Mouse (Mus musculus) embryonic facial prominence, embryonic 11.5 days (tissue): Measurements from ENCODE around the gene Cacna1d. TPM values are rescaled to one million over a fixed set of nuclear protein-coding genes. Genes with fewer than 3 reads are reported as not detected.

ENCODE experiments used
- ATAC-seq: fragments of 200-750 bp; cut with Nextera tagmentation; replicated peaks from 2 replicates; pipeline ENCODE4 v1.8.0; 2017; ENCODE audit warnings: low read depth; ENCODE audit not compliant: insufficient number of reproducible peaks, low FRiP score, low TSS enrichment
- DNase-seq: peaks from one replicate; pipeline ENCODE4 v3.0.0-alpha.2; 2015; ENCODE audit warnings: low spot score
- H3K27ac ChIP-seq: fragments of 300-500 bp; sonication (generic); replicated peaks from 2 replicates; pipeline ENCODE4 v1.5.1; 2014; ENCODE audit warnings: mild to moderate bottlenecking, low read depth, low read length, control low read depth
- H3K27me3 ChIP-seq: fragments of 300-500 bp; sonication (generic); 2 replicates; pipeline ENCODE4 v1.6.1; 2014; ENCODE audit warnings: mild to moderate bottlenecking, low read length, moderate library complexity, mixed read lengths; ENCODE audit not compliant: control insufficient read depth, insufficient read depth
- H3K36me3 ChIP-seq: fragments of 300-500 bp; sonication (generic); replicated peaks from 2 replicates; pipeline ENCODE4 v1.6.1; 2014; ENCODE audit warnings: low read depth, mild to moderate bottlenecking, low read length, moderate library complexity, mixed read lengths; ENCODE audit not compliant: control insufficient read depth, insufficient read depth
- H3K4me1 ChIP-seq: fragments of 300-500 bp; sonication (generic); 2 replicates; pipeline ENCODE4 v1.6.1; 2014; ENCODE audit warnings: low read length, mixed read lengths; ENCODE audit not compliant: control insufficient read depth, insufficient read depth
- H3K4me2 ChIP-seq: fragments of 300-500 bp; sonication (generic); 2 replicates; pipeline ENCODE4 v1.6.1; 2014; ENCODE audit warnings: low read depth, mild to moderate bottlenecking, control low read depth, low read length, moderate library complexity
- H3K4me3 ChIP-seq: fragments of 300-500 bp; sonication (generic); 2 replicates; pipeline ENCODE4 v1.5.1; 2014; ENCODE audit warnings: low read depth, low read length, control low read depth
- H3K9ac ChIP-seq: fragments of 300-500 bp; sonication (generic); replicated peaks from 2 replicates; pipeline ENCODE4 v1.6.1; 2014; ENCODE audit warnings: mild to moderate bottlenecking, control low read depth, low read length
- H3K9me3 ChIP-seq: fragments of 300-500 bp; sonication (generic); replicated peaks from 2 replicates; pipeline ENCODE4 v1.6.1; 2016; ENCODE audit warnings: mild to moderate bottlenecking, low read length, inconsistent platforms, mixed read lengths; ENCODE audit not compliant: control insufficient read depth
- WGBS: fragments of 180-500 bp; shearing (Covaris S2); extraction: QIAGEN DNeasy Blood & Tissue Kit; methylation state at CpG from one replicate; pipeline ENCODE4 v1.1.7; 2014; 5-methylcytosine and 5-hydroxymethylcytosine counted together
- polyA plus RNA-seq: library from polyadenylated mRNA; unstranded; fragments of >200 nt; fragmentation: Nextera tagmentation; extraction: Ambion mirVana; gene quantifications from 2 replicates; pipeline ENCODE4 v1.2.1, GENCODE M21; 2014

Cacna1d gene
- polyA plus RNA-seq, 1 experiment from 2014 or later: 0.88 TPM

DNA sequence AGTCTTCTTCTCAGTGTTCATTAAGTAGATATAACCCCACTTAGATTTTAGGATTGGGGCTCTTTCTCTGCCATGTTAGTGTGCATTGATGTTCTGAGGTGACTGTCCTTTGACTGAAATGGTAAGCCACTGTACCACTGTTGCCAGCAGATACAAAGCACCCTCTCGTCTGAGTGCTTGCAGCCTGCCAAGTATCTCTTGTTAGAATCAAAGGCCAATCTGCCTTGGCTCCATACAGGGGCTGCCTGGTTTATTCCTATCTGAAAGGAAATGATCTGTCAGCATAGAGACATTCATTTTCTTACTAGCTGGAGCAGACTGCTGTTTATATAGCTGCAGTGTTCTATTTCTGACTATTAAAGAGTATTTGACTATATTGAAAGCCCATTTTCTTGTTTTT, 2.0 kb upstream of the Cacna1d start:
- H3K4me1 ChIP-seq: no peaks in the 10 kb centered on the region
- no peaks in the 10 kb centered on the region for H3K27me3 ChIP-seq
- no peak for DNase-seq
- H3K36me3 ChIP-seq: no peaks in the 10 kb centered on the region; the same call in none of the 2 replicates
- H3K9me3 ChIP-seq: no peaks in the 10 kb centered on the region
- H3K4me2 ChIP-seq: no peak overlapping the region
- 94% methylated on average over 1 of the region's 1 CpGs for WGBS
- no peak for ATAC-seq
- no peak overlapping the region for H3K9ac ChIP-seq
- no peak overlapping the region for H3K4me3 ChIP-seq
- no peak overlapping the region for H3K27ac ChIP-seq

- Histone ChIP-seq H3K4me1 (no peaks in the 10 kb centered on the region), H3K9me3 (no peaks in the 10 kb centered on the region), H3K27ac (peak within 1 kb of the TSS; percentile 68), H3K4me3 (peak within 1 kb of the TSS; percentile 78), H3K36me3 (no peaks in the 10 kb centered on the region), H3K9ac (peak within 1 kb of the TSS; percentile 87), H3K4me2 (peak within 1 kb of the TSS; percentile 58), H3K27me3 (no peaks in the 10 kb centered on the region)
- DNase-seq (peak; percentile 97), ATAC-seq (peak; percentile 98)
- under 1% methylated on average over 39 of the region's 39 CpGs for WGBS
Measured at GRCm38 (mm10) chr14:30479361-30479948, 11.8 kb downstream of the Cacna1d start, which contains the start of gene Dcp1a. Gene Dcp1a (plus strand): TSS chr14:30479535.

- Histone ChIP-seq H3K36me3 (no peaks in the 10 kb centered on the region), H3K4me3 (no peak overlapping the region), H3K27me3 (no peaks in the 10 kb centered on the region), H3K9ac (no peak overlapping the region), H3K27ac (no peak overlapping the region), H3K4me1 (no peaks in the 10 kb centered on the region), H3K9me3 (no peaks in the 10 kb centered on the region), H3K4me2 (no peak overlapping the region)
- ATAC-seq (no peak), DNase-seq (no peak)
- 83% methylated on average over 6 of the region's 6 CpGs for WGBS
Measured at GRCm38 (mm10) chr14:30474416-30474815, 16.8 kb downstream of the Cacna1d start.

- Histone ChIP-seq H3K36me3 (no peaks in the 10 kb centered on the region), H3K9me3 (no peaks in the 10 kb centered on the region), H3K27ac (no peak overlapping the region), H3K4me1 (no peaks in the 10 kb centered on the region), H3K4me3 (no peak overlapping the region), H3K4me2 (no peak overlapping the region), H3K27me3 (no peaks in the 10 kb centered on the region), H3K9ac (no peak overlapping the region)
- DNase-seq: no peak
- 53% methylated on average over 5 of the region's 5 CpGs for WGBS
- no peak for ATAC-seq
Measured at GRCm38 (mm10) chr14:30473605-30474004, 17.6 kb downstream of the Cacna1d start.

DNA sequence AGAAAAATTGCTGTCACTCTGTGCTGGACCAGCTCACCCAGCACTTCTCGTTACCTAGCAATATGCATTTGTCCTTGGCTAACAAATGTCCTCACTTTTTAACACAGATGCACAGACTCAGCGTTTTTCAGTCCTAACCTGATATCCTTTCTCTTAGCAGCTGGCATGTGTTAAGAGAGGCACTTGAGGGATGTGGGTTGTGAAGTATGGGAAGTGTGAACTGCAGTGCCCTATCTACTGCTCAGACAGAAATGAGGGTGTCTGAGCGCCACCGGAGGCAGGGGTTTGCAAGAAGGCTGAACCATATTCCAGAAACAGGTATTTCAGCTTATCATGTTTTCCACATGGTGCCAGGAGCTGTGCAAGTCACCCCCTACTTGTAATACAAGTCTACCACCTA, 27.9 kb downstream of the Cacna1d start:
- Histone ChIP-seq H3K4me3 (no peak overlapping the region), H3K9me3 (no peaks in the 10 kb centered on the region), H3K27ac (no peak overlapping the region), H3K27me3 (no peaks in the 10 kb centered on the region), H3K9ac (no peak overlapping the region), H3K4me1 (no peaks in the 10 kb centered on the region), H3K4me2 (no peak overlapping the region), H3K36me3 (no peaks in the 10 kb centered on the region)
- DNase-seq: no peak
- 82% methylated on average over 4 of the region's 4 CpGs for WGBS
- no peak for ATAC-seq

DNA sequence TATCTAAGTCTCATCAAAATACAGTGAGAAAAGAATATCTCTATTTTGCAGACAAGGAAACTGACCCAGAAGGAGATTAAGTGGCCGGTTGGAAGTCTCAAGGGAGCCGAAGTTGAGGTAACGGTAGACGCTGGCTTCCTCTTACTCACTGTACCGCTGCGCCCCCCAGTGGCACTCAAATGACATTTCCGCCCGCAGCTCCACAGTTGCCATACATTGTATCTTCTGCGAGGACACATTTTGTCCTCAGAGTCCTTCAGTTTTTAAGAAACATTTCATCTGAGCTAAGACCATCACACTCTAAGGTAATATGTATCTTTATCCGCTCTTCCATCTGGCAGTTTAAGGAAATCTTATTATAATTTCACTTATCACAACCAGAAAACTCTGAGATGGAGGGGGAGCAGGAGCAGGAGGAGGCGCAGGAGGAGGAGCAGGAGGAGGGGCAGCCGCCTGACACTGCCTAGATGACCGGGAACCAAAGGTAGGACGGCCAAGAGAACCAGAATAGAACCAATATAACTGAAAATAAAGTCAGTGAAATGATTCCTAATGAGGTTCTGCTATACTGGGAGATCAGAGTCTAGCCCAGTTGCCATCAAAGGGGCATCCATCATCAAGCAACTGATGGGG, 31.2 kb downstream of the Cacna1d start:
- Histone ChIP-seq H3K4me3 (no peak overlapping the region), H3K36me3 (no peaks in the 10 kb centered on the region), H3K9me3 (no peaks in the 10 kb centered on the region), H3K9ac (no peak overlapping the region), H3K4me1 (no peaks in the 10 kb centered on the region), H3K4me2 (no peak overlapping the region), H3K27ac (no peak overlapping the region), H3K27me3 (no peaks in the 10 kb centered on the region)
- peak; percentile 88 for DNase-seq
- 6% methylated on average over 14 of the region's 14 CpGs for WGBS
- ATAC-seq: no peak

DNA sequence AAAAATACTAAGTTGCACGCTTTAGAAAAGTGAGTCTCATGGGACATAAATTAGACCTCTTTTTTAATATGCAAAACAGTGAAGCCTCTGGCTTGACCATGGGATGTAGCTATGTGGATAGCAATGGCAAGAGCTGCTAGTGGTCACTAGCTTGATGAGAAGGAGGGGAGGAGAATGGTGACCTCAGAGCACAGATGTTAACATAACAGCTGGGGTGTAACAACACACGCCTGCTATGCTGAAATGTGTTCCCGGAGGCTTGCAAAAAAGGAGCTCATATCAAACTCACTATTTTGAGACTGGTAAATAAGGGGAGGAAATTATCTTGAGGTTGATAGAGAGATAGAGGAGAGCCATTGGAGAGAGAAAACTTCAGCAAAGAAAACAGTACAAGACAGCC, 32.4 kb downstream of the Cacna1d start:
- no peaks in the 10 kb centered on the region for H3K27me3 ChIP-seq
- ATAC-seq (no peak), DNase-seq (no peak)
- H3K9ac ChIP-seq: no peak overlapping the region
- H3K4me3 ChIP-seq: no peak overlapping the region
- no peaks in the 10 kb centered on the region for H3K4me1 ChIP-seq
- no peaks in the 10 kb centered on the region for H3K9me3 ChIP-seq
- no peaks in the 10 kb centered on the region for H3K36me3 ChIP-seq
- no peak overlapping the region for H3K4me2 ChIP-seq
- 72% methylated on average over 3 of the region's 3 CpGs for WGBS
- H3K27ac ChIP-seq: no peak overlapping the region

DNA sequence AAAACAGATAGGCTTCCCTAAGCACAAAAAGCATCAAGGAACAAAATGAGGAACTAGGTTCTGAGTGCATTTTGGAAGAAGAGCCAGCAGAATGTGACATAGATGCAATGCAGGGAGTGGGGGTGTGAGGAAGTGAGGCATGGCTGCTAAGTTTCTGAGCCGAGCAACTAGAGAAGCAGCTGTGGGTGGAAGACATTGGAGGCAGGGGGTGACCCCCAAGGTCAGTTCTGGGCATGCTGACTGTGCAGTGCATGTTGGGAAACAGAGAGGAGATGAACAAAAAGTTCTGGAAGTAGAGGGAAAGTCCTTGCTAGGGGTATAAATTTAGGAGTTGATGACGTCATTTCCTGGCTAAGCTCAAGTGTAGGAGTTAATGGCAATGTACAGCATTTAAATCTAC, 33.4 kb downstream of the Cacna1d start:
- Histone ChIP-seq H3K27me3 (no peaks in the 10 kb centered on the region), H3K4me2 (no peak overlapping the region), H3K4me3 (no peak overlapping the region), H3K9ac (no peak overlapping the region), H3K4me1 (no peaks in the 10 kb centered on the region), H3K36me3 (no peaks in the 10 kb centered on the region), H3K27ac (no peak overlapping the region), H3K9me3 (no peaks in the 10 kb centered on the region)
- DNase-seq (no peak), ATAC-seq (no peak)
- 30% methylated on average over 2 of the region's 2 CpGs for WGBS
